Mouse (Mus musculus) kidney, adult 2 months (tissue): ENCODE measurements around the gene Fis1.

Source experiments
- CTCF ChIP-seq: fragments of 200-500 bp; conservative IDR thresholded peaks from 2 replicates; pipeline ENCODE4 v1.5.1; 2011; ENCODE audit warnings: low read depth, mild to moderate bottlenecking, control low read depth, low read length, moderate library complexity, mixed read lengths; ENCODE audit not compliant: insufficient read depth, insufficient read length
- POLR2A ChIP-seq: fragments of 200-500 bp; IDR thresholded peaks from one replicate; pipeline ENCODE4 v1.6.1; 2011; ENCODE audit warnings: low read depth, low read length, control low read depth

GRCm38 (mm10) chr5:136958991-136959605 is 6.0 kb downstream of the Fis1 start:
- no peak for TF ChIP-seq POLR2A
- TF ChIP-seq CTCF, result no peak
